Mouse (Mus musculus) liver, embryonic 11.5 days (tissue): ENCODE data around the gene Pld4. TPM values are rescaled to one million over a fixed set of nuclear protein-coding genes. Genes with fewer than 3 reads are reported as not detected.

Experiments used
- ATAC-seq: fragments of 200-750 bp; cut with Nextera tagmentation; replicated peaks from 2 replicates; pipeline ENCODE4 v1.8.0; 2017; ENCODE audit warnings: moderate number of reproducible peaks, mild to moderate bottlenecking, moderate TSS enrichment, moderate library complexity; ENCODE audit not compliant: low FRiP score
- DNase-seq: peaks from one replicate; pipeline ENCODE4 v3.0.0-alpha.2; 2017; ENCODE audit warnings: low spot score
- H3K27ac ChIP-seq: fragments of 300-500 bp; sonication (generic); 2 replicates; pipeline ENCODE4 v1.5.1; 2014; ENCODE audit warnings: mild to moderate bottlenecking, low read depth, low read length, control low read depth
- H3K27me3 ChIP-seq: fragments of 300-500 bp; sonication (generic); replicated peaks from 2 replicates; pipeline ENCODE4 v1.6.1; 2014; ENCODE audit warnings: low read length, mixed read lengths; ENCODE audit not compliant: control insufficient read depth, insufficient read depth
- H3K36me3 ChIP-seq: fragments of 300-500 bp; sonication (generic); 2 replicates; pipeline ENCODE4 v1.6.1; 2014; ENCODE audit warnings: mild to moderate bottlenecking, low read length, moderate library complexity, mixed read lengths; ENCODE audit not compliant: control insufficient read depth, insufficient read depth
- H3K4me1 ChIP-seq: fragments of 300-500 bp; sonication (generic); replicated peaks from 2 replicates; pipeline ENCODE4 v1.6.1; 2014; ENCODE audit warnings: low read length, mixed read lengths; ENCODE audit not compliant: control insufficient read depth, insufficient read depth
- H3K4me2 ChIP-seq: fragments of 300-500 bp; sonication (generic); 2 replicates; pipeline ENCODE4 v1.6.1; 2014; ENCODE audit warnings: mild to moderate bottlenecking, control low read depth, moderate library complexity
- H3K4me3 ChIP-seq: fragments of 300-500 bp; sonication (generic); 2 replicates; pipeline ENCODE4 v1.5.1; 2014; ENCODE audit warnings: low read depth, low read length, control low read depth
- H3K9ac ChIP-seq: fragments of 300-500 bp; sonication (generic); 2 replicates; pipeline ENCODE4 v1.6.1; 2014; ENCODE audit warnings: low read depth, low read length, control low read depth
- H3K9me3 ChIP-seq: fragments of 300-500 bp; sonication (generic); 2 replicates; pipeline ENCODE4 v1.6.1; 2016; ENCODE audit warnings: low read length, inconsistent platforms, mixed read lengths; ENCODE audit not compliant: control insufficient read depth
- WGBS: fragments of 180-500 bp; shearing (Covaris S2); extraction: QIAGEN DNeasy Blood & Tissue Kit; methylation state at CpG from one replicate; pipeline ENCODE4 v1.1.7; 2014; 5-methylcytosine and 5-hydroxymethylcytosine counted together
- polyA plus RNA-seq: library from polyadenylated mRNA; unstranded; fragments of >200 nt; fragmentation: Nextera tagmentation; extraction: Ambion mirVana; gene quantifications from 2 replicates; pipeline ENCODE4 v1.2.1, GENCODE M21; 2014

Pld4 gene
- polyA plus RNA-seq = 6.3 and 7.4 TPM in 2 replicates

DNA sequence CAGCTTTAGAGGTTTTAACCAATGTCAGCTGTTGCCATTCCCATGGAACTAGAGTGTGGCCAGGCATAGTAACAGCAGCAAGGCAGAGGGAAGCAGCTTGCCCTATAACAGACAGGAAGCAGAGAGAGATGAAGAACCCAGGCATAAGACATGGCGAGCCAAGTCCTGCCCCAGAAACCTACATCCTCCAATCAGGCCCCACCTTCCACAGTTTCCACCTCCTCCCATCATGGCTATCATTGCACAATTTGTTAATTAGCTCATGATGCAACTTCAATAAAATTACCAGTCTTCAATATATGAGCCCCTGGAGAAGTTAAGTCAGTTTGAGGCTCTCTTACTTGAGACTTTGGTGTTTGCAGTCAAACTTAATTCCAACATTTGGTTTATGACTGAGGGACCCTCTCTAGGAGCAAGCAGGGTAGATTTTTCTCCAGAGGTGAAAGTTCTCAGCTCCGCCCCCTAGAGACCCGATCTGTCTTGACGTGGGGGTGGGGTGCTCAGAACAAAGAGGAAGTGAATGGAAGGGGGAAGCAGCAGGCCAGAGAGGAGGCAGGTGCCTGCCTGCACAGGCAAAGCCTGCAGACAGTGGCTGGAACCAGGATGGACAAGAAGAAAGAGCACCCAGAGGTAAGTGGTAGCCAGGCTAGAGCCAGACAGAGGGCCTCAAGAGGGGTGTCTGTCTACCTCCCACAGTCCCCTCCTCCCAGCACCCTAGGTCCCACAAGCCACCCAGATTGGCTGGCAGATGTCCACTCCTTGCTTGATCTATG lies at the start of gene Pld4:
TSS of gene Pld4 (plus strand) at position 502 of the 773 bp plus-strand sequence.
- Histone ChIP-seq H3K9ac (no peak within 1 kb of the TSS), H3K27ac (no peak within 1 kb of the TSS), H3K4me3 (no peak within 1 kb of the TSS), H3K36me3 (no peaks in the 10 kb centered on the region), H3K27me3 (no peaks in the 10 kb centered on the region), H3K9me3 (no peaks in the 10 kb centered on the region), H3K4me2 (no peak within 1 kb of the TSS), H3K4me1 (no peaks in the 10 kb centered on the region)
- ATAC-seq (no peak), DNase-seq (no peak)
- WGBS = 35% methylated on average over 4 of the region's 4 CpGs

DNA sequence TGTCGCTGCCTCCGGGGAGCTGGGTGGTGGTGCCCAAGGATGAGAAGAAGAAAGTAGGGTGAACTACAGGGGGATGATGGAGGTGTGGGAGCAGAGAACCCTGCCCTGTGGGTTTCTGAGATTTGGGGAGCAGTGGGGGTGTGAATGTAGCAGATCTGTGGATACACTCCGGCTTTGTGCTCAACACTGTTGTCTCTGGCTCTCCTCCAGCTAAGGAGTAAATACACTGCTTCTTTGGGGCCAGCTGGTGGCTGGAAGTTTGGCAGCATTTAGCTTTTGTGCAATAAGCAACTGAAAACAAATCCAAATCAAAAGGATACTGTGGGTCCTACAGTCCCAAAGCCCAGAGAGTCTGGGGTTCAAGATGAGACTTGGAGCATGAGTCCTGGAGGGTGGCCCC lies 46.5 kb upstream of the Pld4 start:
- Histone ChIP-seq H3K9me3 (no peaks in the 10 kb centered on the region), H3K9ac (no peak overlapping the region), H3K27ac (no peak overlapping the region), H3K4me3 (no peak overlapping the region), H3K36me3 (no peaks in the 10 kb centered on the region; the same call in 1 of the 2 replicates), H3K27me3 (no peaks in the 10 kb centered on the region; the same call in none of the 2 replicates), H3K4me2 (no peak overlapping the region), H3K4me1 (no peaks in the 10 kb centered on the region; the same call in 1 of the 2 replicates)
- whole genome bisulfite sequencing = 77% methylated on average over 3 of the region's 3 CpGs
- DNase-seq (no peak), ATAC-seq (no peak)

DNA sequence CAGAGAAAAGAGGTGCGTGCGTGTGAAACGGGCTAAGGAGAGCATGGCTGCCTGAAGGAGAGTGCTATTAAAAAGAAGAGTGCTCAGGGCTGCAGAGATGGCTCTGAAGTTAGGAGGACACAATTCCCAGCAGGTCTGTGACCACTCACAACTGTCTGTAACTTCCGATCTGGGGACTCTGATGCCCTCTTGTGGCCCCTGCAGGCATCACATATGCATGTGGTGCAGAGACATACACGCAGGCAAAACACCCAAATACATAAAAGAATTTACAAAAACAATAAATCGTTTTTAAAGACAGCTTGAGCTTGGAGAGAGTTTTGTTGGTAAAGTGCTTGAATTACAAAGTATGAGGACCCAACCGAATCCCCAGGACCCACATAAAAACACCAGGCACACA lies 43.3 kb upstream of the Pld4 start:
- Histone ChIP-seq H3K27me3 (peaks cover 20% of the 10 kb centered on the region), H3K4me1 (peaks cover under 1% of the 10 kb centered on the region; the same call in 1 of the 2 replicates), H3K4me3 (no peak overlapping the region), H3K9me3 (no peaks in the 10 kb centered on the region), H3K4me2 (no peak overlapping the region), H3K36me3 (no peaks in the 10 kb centered on the region; the same call in 1 of the 2 replicates), H3K27ac (no peak overlapping the region), H3K9ac (no peak overlapping the region)
- ATAC-seq (no peak), DNase-seq (no peak)
- 26% methylated on average over 7 of the region's 7 CpGs for WGBS

DNA sequence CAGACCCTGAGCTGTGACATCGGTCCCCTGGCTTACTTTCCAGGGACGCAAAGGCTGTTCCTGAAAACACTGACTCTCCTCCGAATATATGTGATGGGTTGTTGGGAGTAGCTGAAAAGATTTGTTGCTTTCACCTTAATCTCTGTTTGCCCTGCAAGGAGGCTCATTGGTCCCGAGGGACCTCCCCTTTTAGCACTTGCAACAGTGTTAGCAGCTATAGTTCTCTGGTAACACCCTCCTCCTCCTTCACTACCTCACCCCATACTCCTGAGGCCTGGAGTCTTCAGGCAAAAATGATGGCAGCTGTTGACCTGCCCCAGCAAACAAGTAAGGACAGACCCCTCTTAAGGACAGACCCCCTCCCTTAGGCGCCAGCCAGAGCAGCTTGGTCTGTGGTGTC lies 41.5 kb upstream of the Pld4 start:
- no peak for DNase-seq
- no peak overlapping the region for H3K4me3 ChIP-seq
- no peaks in the 10 kb centered on the region for H3K9me3 ChIP-seq
- H3K4me2 ChIP-seq = no peak overlapping the region
- peaks cover 4% of the 10 kb centered on the region; the same call in 1 of the 2 replicates for H3K4me1 ChIP-seq
- H3K27me3 ChIP-seq = peaks cover 39% of the 10 kb centered on the region
- H3K27ac ChIP-seq = no peak overlapping the region
- H3K36me3 ChIP-seq = no peaks in the 10 kb centered on the region; the same call in 1 of the 2 replicates
- WGBS = 51% methylated on average over 5 of the region's 5 CpGs
- no peak overlapping the region for H3K9ac ChIP-seq
- ATAC-seq = no peak

DNA sequence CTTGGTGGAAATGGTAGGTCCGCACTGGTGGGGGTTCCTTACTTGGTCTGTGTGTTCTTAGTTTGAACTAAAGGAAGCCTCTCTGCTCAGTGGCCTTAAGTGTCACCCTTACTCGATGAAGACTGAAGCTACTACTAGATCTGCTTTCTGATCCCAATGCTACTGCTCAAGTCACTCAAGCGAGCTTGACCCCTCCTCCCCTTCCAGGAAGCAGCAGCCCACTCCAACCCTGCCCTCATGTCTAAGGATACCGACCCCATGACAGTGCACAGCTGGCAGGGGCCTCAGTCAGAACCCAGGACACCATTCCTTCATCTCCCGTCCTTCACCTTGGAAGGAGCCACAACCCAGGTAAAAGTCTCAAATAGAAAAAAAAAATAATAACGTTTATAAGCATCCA lies 40.2 kb upstream of the Pld4 start, which contains the start of gene Cep170b:
TSS of gene Cep170b (plus strand) at position 240 of the 400 bp plus-strand sequence.
- H3K9me3 ChIP-seq = no peaks in the 10 kb centered on the region
- 53% methylated on average over 6 of the region's 6 CpGs for WGBS
- H3K27ac ChIP-seq = peak within 1 kb of the TSS; percentile 80
- no peaks in the 10 kb centered on the region; the same call in 1 of the 2 replicates for H3K36me3 ChIP-seq
- peaks cover 41% of the 10 kb centered on the region for H3K27me3 ChIP-seq
- peak within 1 kb of the TSS; percentile 75 for H3K4me3 ChIP-seq
- peak within 1 kb of the TSS; percentile 48 for H3K9ac ChIP-seq
- H3K4me2 ChIP-seq = peak within 1 kb of the TSS; percentile 94
- ATAC-seq (no peak), DNase-seq (no peak)
- peaks cover 4% of the 10 kb centered on the region; the same call in 1 of the 2 replicates for H3K4me1 ChIP-seq

DNA sequence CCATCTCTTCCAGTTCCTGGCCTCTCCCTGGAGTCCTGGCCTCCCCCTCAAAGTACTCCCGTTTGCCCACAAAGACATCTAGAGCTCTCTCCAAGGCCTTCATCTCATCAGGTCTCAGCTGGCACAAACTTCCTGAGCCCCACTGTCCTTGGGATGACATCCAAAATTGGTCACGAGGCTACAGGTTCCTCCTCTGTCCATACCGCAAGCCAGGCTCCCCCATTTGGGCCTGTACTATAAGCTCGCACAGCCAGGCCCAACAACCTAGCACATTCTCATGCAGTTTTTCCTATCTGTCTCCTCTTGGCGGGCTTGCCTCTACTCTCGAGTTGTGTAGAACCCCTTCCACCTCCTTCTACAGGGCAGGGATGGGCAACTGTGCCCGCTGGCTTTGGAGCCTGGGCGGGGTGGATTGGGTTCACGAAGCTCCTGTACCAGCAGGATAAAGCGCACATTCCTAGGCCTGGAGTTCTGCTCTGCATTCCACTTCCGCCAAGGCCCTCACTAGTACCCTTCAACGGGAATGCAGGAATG lies 39.5 kb upstream of the Pld4 start:
- no peaks in the 10 kb centered on the region; the same call in 1 of the 2 replicates for H3K36me3 ChIP-seq
- peaks cover 41% of the 10 kb centered on the region for H3K27me3 ChIP-seq
- DNase-seq (no peak), ATAC-seq (no peak)
- peak overlapping the region; percentile 48 for H3K9ac ChIP-seq
- peaks cover 4% of the 10 kb centered on the region; the same call in 1 of the 2 replicates for H3K4me1 ChIP-seq
- H3K27ac ChIP-seq = peak overlapping the region; percentile 80
- peak overlapping the region; percentile 94 for H3K4me2 ChIP-seq
- no peaks in the 10 kb centered on the region for H3K9me3 ChIP-seq
- H3K4me3 ChIP-seq = peak overlapping the region; percentile 75
- 44% methylated on average over 12 of the region's 12 CpGs for WGBS

DNA sequence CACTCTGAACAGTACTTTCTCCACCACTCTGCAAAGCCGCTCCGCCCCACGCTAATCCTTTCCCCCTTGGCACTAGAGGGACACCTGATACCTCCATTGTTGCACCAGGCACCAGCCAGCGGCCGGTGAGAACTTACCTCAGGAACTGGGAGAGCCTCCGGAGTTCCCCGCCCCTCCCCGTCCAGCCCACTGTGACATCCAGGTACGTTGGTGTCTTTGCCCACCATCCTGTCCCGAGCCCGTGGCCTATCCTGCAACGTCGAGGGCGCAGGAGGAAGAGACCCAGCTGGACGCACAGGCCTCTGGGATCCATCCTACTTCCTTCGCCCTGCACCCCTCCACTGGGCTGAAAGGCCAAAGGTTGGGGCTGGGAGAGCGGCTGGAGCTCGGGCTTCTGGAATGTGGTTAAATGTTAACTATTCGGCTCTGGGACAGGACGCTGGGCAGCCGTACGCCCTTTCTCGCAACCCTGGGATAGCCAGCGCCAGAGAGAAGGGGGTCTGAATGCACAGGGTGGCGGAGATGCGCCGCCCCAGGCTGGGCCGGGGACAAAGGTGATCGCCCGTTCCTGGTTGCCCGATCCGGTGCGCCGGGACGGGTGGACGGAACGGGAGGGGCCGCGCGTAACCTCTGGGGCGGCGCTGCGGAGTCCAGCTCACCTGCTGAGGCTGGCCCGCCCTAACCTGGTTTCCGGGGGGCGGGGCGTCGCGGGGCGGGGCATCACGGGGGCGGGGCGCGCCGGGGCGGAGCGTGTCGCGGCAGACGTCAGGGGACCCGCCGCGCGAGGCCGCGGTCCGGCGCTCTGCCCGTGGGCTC lies 38.8 kb upstream of the Pld4 start:
- H3K27me3 ChIP-seq = peaks cover 41% of the 10 kb centered on the region
- H3K9ac ChIP-seq = peak overlapping the region; percentile 53
- no peaks in the 10 kb centered on the region for H3K9me3 ChIP-seq
- H3K4me3 ChIP-seq = peak overlapping the region; percentile 75
- H3K4me1 ChIP-seq = peaks cover 4% of the 10 kb centered on the region; the same call in 1 of the 2 replicates
- DNase-seq (peak; percentile 65), ATAC-seq (peak; percentile 51)
- WGBS = 7% methylated on average over 62 of the region's 69 CpGs
- peak overlapping the region; percentile 94 for H3K4me2 ChIP-seq
- no peaks in the 10 kb centered on the region for H3K36me3 ChIP-seq
- H3K27ac ChIP-seq = peak overlapping the region; percentile 80

DNA sequence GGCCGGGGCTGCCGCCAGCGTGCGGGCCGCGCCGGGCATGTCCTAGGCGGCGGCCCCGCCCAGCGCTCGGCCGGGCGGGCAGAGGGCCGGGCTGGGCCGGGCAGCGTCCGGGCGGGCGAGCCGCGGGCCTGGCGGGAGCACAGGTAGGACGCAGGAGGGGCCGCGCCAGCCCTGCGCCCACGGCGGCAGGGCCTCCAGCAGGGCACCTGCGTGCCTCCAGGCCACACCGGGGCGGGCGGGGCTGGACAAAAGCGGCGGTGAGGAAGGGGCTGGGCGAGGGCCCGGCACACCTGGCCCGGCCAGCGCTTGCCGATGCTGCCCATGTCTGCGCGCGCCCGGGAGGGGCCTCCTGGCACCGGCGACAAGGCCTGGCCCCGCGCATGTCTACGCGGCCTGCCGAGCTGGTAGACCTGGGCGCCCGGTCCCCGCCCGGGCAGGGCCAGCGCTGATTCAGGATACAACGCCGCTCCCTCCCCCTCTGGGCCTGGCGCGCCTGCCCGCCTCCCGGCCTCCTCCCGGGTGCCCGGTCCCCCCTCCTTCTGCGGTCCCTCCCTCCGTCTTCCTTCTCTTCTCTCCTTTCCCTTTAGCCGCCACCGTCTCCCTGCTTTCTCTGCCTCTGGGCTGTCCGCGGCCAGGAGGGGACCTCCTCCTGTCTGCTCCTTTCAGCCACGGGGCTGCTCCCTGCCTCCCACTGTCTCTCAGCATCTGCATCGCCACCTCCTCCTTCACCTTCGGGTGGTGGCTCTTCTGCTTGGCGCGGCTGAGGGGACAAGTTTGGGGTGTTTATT lies 38.0 kb upstream of the Pld4 start:
- Histone ChIP-seq H3K36me3 (no peaks in the 10 kb centered on the region), H3K9ac (peak overlapping the region; percentile 53), H3K27ac (peak overlapping the region; percentile 80), H3K4me3 (peak overlapping the region; percentile 75), H3K4me2 (peak overlapping the region; percentile 94), H3K4me1 (peaks cover 4% of the 10 kb centered on the region; the same call in 1 of the 2 replicates), H3K27me3 (peaks cover 41% of the 10 kb centered on the region), H3K9me3 (no peaks in the 10 kb centered on the region)
- ATAC-seq (peak; percentile 18), DNase-seq (peak; percentile 45)
- WGBS = 2% methylated on average over 66 of the region's 75 CpGs
